Mouse (Mus musculus): ENCODE results near the gene Tesmin. TPM values are rescaled to one million over a fixed set of nuclear protein-coding genes. Genes with fewer than 3 reads are reported as not detected.
A peak's percentile ranks its signal among the peaks of the same experiment; 100 is the strongest.

The Tesmin gene
- polyA plus RNA-seq, 2 experiments: 0.25 to 0.30 TPM

- no peak for TF ChIP-seq EP300 (IDR thresholded peaks at IDR 0.05; ENCODE audit: low read depth)
- TF ChIP-seq CTCF (IDR thresholded peaks at IDR 0.05; ENCODE audit: low read depth): no peak
- Histone ChIP-seq H3K4me1 (replicated peaks; ENCODE audit: control insufficient read depth in 2 of 2, insufficient read depth in 2 of 2, low read length in 1 of 2) (no peaks in the 10 kb centered on the region), H3K27me3 (ENCODE audit: control insufficient read depth, insufficient read depth, low read length) (no peaks in the 10 kb centered on the region), H3K9ac (replicated peaks) (no peak overlapping the region), H3K4me2 (ENCODE audit: low read depth) (no peak overlapping the region), H3K27ac (no peak overlapping the region), H3K36me3 (replicated peaks; ENCODE audit: control insufficient read depth, insufficient read depth, low read depth) (no peaks in the 10 kb centered on the region), H3K9me3 (ENCODE audit: control insufficient read depth, low read length) (no peaks in the 10 kb centered on the region), H3K4me3 (ENCODE audit: insufficient read depth in 1 of 2, low read depth in 2 of 2, low read length in 2 of 2) (no peak overlapping the region)
- ATAC-seq (ENCODE audit: insufficient read depth): no peak
- no peak for DNase-seq (ENCODE audit: low read depth in 3 of 3, low spot score in 3 of 3)
- WGBS (ENCODE audit: insufficient replicate concordance): 47% methylated on average over 3 of the region's 3 CpGs
Observed at GRCm38 (mm10) chr19:3435824-3436223, 47.2 kb downstream of the Tesmin start.

GRCm38 (mm10) chr19:3436840-3437239 is 48.2 kb downstream of the Tesmin start:
- WGBS (ENCODE audit: insufficient replicate concordance): 38% methylated on average over 9 of the region's 9 CpGs
- TF ChIP-seq EP300 (IDR thresholded peaks at IDR 0.05; ENCODE audit: low read depth) (no peak), CTCF (IDR thresholded peaks at IDR 0.05; ENCODE audit: low read depth) (peak; percentile 85)
- H3K27me3 ChIP-seq (ENCODE audit: control insufficient read depth, insufficient read depth, low read length): no peaks in the 10 kb centered on the region
- DNase-seq (ENCODE audit: low read depth in 3 of 3, low spot score in 3 of 3) (peak in 2 of 3 experiments; percentile 16 to 24), ATAC-seq (ENCODE audit: insufficient read depth) (no peak)
- H3K4me1 ChIP-seq (replicated peaks; ENCODE audit: control insufficient read depth in 2 of 2, insufficient read depth in 2 of 2, low read length in 1 of 2): no peaks in the 10 kb centered on the region
- no peak overlapping the region for H3K4me2 ChIP-seq (ENCODE audit: low read depth)
- H3K4me3 ChIP-seq (ENCODE audit: insufficient read depth in 1 of 2, low read depth in 2 of 2, low read length in 2 of 2): no peak overlapping the region
- no peaks in the 10 kb centered on the region for H3K36me3 ChIP-seq (replicated peaks; ENCODE audit: control insufficient read depth, insufficient read depth, low read depth)
- H3K9me3 ChIP-seq (ENCODE audit: control insufficient read depth, low read length): no peaks in the 10 kb centered on the region
- H3K27ac ChIP-seq: no peak overlapping the region
- H3K9ac ChIP-seq (replicated peaks): no peak overlapping the region

GRCm38 (mm10) chr19:3437980-3438379 is 49.3 kb downstream of the Tesmin start:
- Histone ChIP-seq H3K9ac (replicated peaks) (no peak overlapping the region), H3K4me2 (ENCODE audit: low read depth) (no peak overlapping the region), H3K36me3 (replicated peaks; ENCODE audit: control insufficient read depth, insufficient read depth, low read depth) (no peaks in the 10 kb centered on the region), H3K9me3 (ENCODE audit: control insufficient read depth, low read length) (no peaks in the 10 kb centered on the region), H3K4me3 (ENCODE audit: insufficient read depth in 1 of 2, low read depth in 2 of 2, low read length in 2 of 2) (no peak overlapping the region), H3K4me1 (replicated peaks; ENCODE audit: control insufficient read depth in 2 of 2, insufficient read depth in 2 of 2, low read length in 1 of 2) (no peaks in the 10 kb centered on the region), H3K27me3 (ENCODE audit: control insufficient read depth, insufficient read depth, low read length) (no peaks in the 10 kb centered on the region), H3K27ac (no peak overlapping the region)
- ATAC-seq (ENCODE audit: insufficient read depth) (no peak), DNase-seq (ENCODE audit: low read depth in 3 of 3, low spot score in 3 of 3) (no peak)
- 49% methylated on average over 5 of the region's 5 CpGs for WGBS (ENCODE audit: insufficient replicate concordance)
- TF ChIP-seq CTCF (IDR thresholded peaks at IDR 0.05; ENCODE audit: low read depth) (peak; percentile 33; the same call in 1 of the 2 replicates), EP300 (IDR thresholded peaks at IDR 0.05; ENCODE audit: low read depth) (no peak)

- H3K9ac ChIP-seq (replicated peaks): no peak overlapping the region
- H3K36me3 ChIP-seq (replicated peaks; ENCODE audit: control insufficient read depth, insufficient read depth, low read depth): no peaks in the 10 kb centered on the region
- DNase-seq (ENCODE audit: low read depth in 3 of 3, low spot score in 3 of 3) (no peak), ATAC-seq (ENCODE audit: insufficient read depth) (no peak)
- H3K27ac ChIP-seq: no peak overlapping the region
- H3K4me3 ChIP-seq (ENCODE audit: insufficient read depth in 1 of 2, low read depth in 2 of 2, low read length in 2 of 2): no peak overlapping the region
- no peaks in the 10 kb centered on the region for H3K9me3 ChIP-seq (ENCODE audit: control insufficient read depth, low read length)
- no peak for TF ChIP-seq EP300 (IDR thresholded peaks at IDR 0.05; ENCODE audit: low read depth)
- TF ChIP-seq CTCF (IDR thresholded peaks at IDR 0.05; ENCODE audit: low read depth): no peak
- no peaks in the 10 kb centered on the region for H3K4me1 ChIP-seq (replicated peaks; ENCODE audit: control insufficient read depth in 2 of 2, insufficient read depth in 2 of 2, low read length in 1 of 2)
- no peaks in the 10 kb centered on the region for H3K27me3 ChIP-seq (ENCODE audit: control insufficient read depth, insufficient read depth, low read length)
- H3K4me2 ChIP-seq (ENCODE audit: low read depth): no peak overlapping the region
- WGBS (ENCODE audit: insufficient replicate concordance): 41% methylated on average over 5 of the region's 5 CpGs
Observed at GRCm38 (mm10) chr19:3440667-3441066, 52.0 kb downstream of the Tesmin start.

DNA sequence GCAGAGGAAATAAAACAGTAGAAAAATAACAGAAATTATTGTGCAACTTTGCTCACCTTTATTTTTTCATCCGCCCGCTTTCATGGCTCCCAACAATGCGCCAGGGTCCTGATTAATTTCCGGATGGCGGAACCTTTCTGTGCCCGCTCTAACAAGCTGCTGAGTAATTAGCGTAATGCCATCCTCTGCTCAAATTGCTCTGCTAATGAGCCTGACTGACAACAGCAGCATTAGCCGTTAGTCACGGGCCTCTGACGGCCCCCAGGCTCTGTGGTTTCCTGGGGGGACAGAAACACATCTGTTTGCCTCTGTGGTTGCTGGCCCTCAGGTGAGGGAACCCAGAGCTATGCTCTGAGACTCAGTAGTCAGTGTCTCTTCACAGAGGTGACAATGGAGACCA is 52.4 kb downstream of the Tesmin start:
- H3K4me3 ChIP-seq (ENCODE audit: insufficient read depth in 1 of 2, low read depth in 2 of 2, low read length in 2 of 2): no peak overlapping the region
- H3K36me3 ChIP-seq (replicated peaks; ENCODE audit: control insufficient read depth, insufficient read depth, low read depth): no peaks in the 10 kb centered on the region
- no peak for DNase-seq (ENCODE audit: low read depth in 3 of 3, low spot score in 3 of 3)
- TF ChIP-seq EP300 (IDR thresholded peaks at IDR 0.05; ENCODE audit: low read depth) (no peak), CTCF (IDR thresholded peaks at IDR 0.05; ENCODE audit: low read depth) (no peak)
- H3K9ac ChIP-seq (replicated peaks): no peak overlapping the region
- no peaks in the 10 kb centered on the region for H3K4me1 ChIP-seq (replicated peaks; ENCODE audit: control insufficient read depth in 2 of 2, insufficient read depth in 2 of 2, low read length in 1 of 2)
- H3K27ac ChIP-seq: no peak overlapping the region
- H3K27me3 ChIP-seq (ENCODE audit: control insufficient read depth, insufficient read depth, low read length): no peaks in the 10 kb centered on the region
- H3K4me2 ChIP-seq (ENCODE audit: low read depth): no peak overlapping the region
- WGBS (ENCODE audit: insufficient replicate concordance): 48% methylated on average over 10 of the region's 10 CpGs
- no peaks in the 10 kb centered on the region for H3K9me3 ChIP-seq (ENCODE audit: control insufficient read depth, low read length)
- no peak for ATAC-seq (ENCODE audit: insufficient read depth)
